Mouse (Mus musculus) gastrocnemius, postnatal 4 days (tissue): ENCODE data around the gene Wdr13. TPM values are rescaled to one million over a fixed set of nuclear protein-coding genes. Genes with fewer than 3 reads are reported as not detected.
"Not testable (repeated sequence)": the region's sequence is repeated elsewhere in the genome, so short reads cannot be mapped to it uniquely, and the experiment has no call there.

Experiments
- DNase-seq, 2 experiments: peaks; one replicate each; pipeline ENCODE4 v3.0.0; 2021 to 2022; ENCODE audit warnings: low spot score in 2 of 2, mixed read lengths in 2 of 2
- total RNA-seq, 2 experiments: library from RNA; stranded (reverse); gene quantifications; 2 replicates each; pipeline ENCODE4 v1.2.3; 2021

Wdr13 gene
- total RNA-seq, 2 experiments from 2014 or later, result 29.5 to 34.2 TPM

- no peak for DNase-seq
Measured at GRCm38 (mm10) chrX:8115275-8115674, 17.4 kb downstream of the Wdr13 start.

- DNase-seq, result no peak
Measured at GRCm38 (mm10) chrX:8105019-8105418, 27.7 kb downstream of the Wdr13 start.

- DNase-seq, result no peak
Measured at GRCm38 (mm10) chrX:8102213-8102668, 30.5 kb downstream of the Wdr13 start.

GRCm38 (mm10) chrX:8101017-8101416 is 31.7 kb downstream of the Wdr13 start:
- no peak for DNase-seq

DNA sequence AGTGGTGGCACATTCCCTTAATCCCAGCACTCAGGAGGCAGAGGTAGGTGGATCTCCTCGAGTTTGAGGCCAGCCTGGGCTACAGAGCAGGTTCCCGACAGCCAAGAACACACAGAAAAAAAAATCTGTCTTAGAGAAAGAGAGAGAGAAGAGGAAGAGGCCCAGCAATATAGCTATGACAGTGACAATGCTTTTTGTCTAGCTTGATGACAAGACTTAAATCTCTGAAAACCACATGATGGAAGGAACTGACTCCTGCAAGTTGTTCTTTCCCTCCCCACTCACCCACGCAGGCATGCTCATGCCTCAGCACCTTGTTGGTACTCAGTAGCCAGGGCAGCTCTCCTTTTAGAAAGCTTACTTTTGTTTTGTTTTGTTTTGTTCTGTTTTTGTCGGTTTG is 33.3 kb downstream of the Wdr13 start:
- no peak for DNase-seq

DNA sequence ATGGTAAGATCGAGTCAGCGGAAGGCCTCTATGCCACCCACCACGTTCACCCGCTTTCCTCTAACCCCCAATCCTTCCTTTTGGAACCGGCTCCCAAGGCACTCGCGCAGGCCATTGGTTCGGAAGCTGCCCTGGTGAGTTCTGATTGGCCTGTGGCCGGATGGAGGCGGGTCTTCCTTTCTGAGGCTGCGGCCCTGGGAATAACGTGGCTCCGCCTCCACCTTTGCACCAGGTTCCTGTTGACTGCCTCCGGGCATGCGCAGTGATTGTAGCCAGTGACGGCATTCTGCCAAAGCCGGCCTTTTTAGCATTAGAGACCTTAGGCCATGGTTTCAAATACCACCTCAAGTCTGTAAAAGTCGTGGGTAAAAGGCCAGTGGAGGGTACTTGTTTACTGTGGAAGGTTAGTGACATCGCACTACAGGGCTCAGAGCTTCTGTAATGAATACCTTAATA is 35.9 kb downstream of the Wdr13 start:
- DNase-seq, result peak; percentile 81 to 93

- peak; percentile 63 to 66 for DNase-seq
Measured at GRCm38 (mm10) chrX:8096068-8096786, 36.5 kb downstream of the Wdr13 start.

DNA sequence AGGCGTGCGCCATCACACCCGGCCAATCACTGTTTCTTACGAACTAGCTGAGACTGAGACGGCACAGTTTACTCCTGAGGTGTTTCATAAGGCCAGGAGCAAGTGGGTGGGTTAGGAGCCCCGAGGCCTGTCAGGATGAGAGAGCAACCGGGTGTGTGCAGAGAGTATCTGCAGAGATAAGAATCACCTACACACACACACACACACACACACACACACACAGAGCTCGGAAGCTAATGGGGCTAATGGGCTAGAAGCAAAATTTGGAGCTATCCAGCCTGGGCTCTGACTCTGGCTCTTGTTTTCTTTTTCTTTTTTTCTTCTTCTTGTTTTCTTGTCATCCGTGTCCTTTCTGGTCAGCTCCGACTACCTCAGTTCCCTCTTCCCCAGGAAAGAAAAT is 37.1 kb downstream of the Wdr13 start:
- no peak for DNase-seq

DNA sequence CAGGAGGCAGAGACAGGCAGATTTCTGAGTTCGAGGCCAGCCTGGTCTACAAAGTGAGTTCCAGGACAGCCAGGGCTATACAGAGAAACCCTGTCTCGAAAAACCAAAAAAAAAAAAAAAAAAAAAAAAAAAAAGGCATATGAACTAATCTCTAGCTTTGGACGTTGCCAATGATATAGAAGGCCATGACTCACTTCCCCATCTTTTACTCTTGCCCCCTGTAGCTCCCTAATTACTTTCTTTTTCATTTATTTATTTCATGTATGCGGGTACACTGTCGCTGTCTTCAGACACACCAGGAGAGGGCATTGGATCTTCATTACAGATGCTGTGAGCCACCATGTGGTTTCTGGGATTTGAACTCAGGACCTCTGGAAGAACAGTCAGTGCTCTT is 41.7 kb downstream of the Wdr13 start:
- not testable (repeated sequence) for DNase-seq

DNA sequence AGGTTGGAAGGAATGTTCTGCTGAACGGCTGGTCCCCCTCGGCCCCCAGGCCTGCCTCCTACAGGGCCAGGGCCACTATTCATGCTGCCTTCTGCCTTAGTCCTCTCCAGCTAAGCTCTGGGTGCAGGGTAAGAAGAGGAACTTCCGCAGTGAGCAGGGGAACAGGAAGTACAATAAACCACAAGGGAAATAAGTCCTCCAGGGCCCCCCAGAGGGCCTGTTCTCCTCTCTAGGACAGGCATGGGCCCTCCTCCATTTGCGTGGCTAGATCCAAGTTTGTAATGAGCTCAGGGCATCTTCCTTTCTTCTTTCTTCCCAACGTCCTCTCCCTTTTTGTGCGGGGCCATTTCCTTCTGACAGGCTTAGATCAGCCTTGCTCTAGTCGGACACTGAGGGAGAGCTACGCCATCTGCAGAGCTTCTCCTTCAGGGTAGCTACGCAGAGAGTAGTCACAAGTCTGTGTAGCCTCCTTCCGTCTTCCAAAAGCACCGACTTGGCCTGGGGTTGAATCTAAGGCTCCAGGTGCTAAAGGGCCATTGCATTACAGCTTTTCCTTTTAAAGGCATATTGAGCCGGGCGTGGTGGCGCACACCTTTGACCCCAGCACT is 42.2 kb downstream of the Wdr13 start, which contains the start of gene Was:
Gene Was, minus strand, starts transcription at position 153 of the 608 bp plus-strand sequence.
- no peak for DNase-seq

DNA sequence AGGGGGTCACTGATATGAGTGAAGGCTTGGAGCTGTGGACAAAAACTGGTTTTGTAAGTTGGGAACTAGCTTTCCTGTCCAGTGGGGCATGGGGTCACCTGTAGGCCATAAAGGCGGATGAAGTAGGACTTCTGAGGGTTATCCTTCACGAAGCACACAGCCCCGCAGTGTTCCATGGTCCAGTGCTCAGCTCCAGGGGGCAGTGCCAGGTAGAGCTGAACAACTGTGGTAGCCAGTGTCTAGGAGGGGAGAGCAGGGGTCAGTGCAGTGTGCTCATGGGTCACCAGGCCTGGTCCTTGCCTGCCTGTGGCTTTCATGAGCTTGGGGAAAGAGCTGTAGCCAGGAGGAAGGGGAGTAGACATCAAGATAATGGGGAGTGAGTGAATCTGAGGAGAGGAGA is 42.9 kb downstream of the Wdr13 start:
- DNase-seq, result no peak

DNA sequence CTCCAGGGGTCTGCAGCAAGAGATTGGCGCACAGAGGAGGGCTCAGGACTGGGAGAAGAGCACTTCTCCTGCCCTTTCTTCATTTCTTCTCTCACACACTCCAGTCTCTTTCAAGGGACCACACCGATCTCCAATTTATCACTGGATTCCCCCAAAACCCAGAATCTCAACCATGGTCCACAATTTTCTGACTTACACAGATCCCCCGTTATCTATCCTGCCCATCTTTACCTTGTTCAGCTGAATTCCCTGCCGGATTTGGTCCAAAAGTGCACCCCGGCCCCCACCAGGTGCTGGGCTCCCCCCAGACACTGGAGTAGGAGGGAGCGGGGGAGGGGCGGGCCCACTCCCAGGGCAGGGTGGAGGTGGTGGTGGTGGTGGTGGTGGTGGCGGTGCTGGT is 47.1 kb downstream of the Wdr13 start:
- DNase-seq, result no peak

DNA sequence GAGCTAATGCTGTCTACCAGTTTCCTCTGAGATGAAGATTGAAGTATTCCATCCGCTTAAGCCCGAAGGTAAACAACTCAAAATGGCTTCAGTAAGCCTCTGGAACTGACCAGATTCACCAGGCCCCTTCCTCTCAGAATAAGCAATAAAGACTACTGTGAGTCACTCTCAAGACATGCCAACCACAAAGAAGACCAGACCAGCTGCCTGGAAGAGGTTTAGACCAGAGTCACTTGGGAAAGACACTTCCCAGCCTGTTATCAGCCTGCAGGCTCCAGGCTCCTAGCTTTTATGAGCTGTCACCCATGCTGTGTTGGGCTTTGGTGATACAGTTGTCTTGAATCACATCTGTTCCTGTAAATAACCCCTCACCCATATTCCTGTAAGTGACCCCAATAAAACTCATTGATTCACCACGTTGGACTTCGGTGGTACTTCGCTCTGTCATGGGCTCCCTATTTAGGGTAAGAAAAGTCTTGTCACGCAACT is 47.9 kb downstream of the Wdr13 start:
- no peak for DNase-seq

DNA sequence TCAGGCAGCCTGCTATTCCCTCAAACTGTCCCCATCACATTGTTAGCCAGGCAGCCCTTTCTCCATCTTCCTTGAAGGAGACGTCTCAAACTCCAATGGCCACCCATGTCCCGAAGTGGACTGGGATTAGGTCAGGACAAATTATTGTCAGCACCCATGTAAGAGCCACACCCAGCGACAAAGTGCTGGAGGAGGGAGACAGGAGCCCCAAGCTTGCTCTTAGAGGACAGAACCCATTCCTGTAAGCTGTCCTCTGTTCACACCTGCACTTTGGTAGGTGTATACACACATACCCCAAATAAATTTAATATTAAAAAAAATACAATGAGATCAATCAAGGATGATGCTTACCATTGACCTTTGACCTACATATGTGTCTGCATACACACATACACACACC is 57.6 kb downstream of the Wdr13 start:
- DNase-seq, result no peak

- peak; percentile 78 to 88 for DNase-seq
Measured at GRCm38 (mm10) chrX:8074430-8075014, 58.2 kb downstream of the Wdr13 start, which contains the start of gene Suv39h1. Suv39h1 (minus strand) TSS chrX:8074760.

DNA sequence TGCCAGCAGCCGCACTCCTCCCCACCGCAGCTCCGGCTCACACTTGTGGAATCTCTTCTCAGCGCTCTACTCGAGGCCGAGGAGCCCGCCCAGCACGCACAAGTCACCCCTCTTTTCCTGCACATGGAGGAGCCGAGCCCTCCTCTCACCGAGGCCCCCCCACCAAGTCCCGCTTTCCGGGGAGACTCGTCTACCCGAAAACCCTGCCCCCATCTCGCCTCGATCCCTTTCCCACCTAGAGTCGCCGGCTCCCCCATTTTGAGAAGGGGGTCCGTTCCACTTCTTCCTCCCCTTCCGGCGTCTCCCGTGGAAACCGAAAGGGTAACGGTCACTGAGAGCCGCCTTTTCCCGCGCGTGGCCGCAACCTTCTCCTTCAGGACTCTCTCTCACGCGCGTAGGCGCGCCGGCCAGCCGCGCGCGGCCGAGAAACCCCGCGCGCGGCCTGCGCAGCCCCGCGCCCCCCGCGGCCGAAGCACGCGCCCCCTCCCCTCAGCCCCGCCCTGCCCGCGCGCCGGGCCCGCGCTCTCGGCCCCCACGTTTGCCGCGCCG is 58.7 kb downstream of the Wdr13 start:
- DNase-seq, result peak in 1 of 2 experiments; percentile 18

Other genes starting within 250 kb of the Wdr13 start
- 10 to 100 TPM; 17.0 to 21.2 TPM for gene Slc35a2, start 248.9 kb downstream of the Wdr13 start, total RNA-seq
- gene Pqbp1, start 233.6 kb downstream of the Wdr13 start, total RNA-seq, result 10 to 100 TPM; 39.3 to 51.3 TPM
- gene Timm17b, start 233.5 kb downstream of the Wdr13 start, total RNA-seq, result 10 to 100 TPM; 61.6 to 63.1 TPM
- gene Gm10491, start 225.1 kb downstream of the Wdr13 start, total RNA-seq, result not detected
- not detected for gene Gm10490, start 223.3 kb downstream of the Wdr13 start, total RNA-seq
- under 1 TPM; 0.12 to 0.13 TPM for gene Pcsk1n, start 213.1 kb downstream of the Wdr13 start, total RNA-seq
- gene Eras, start 204.3 kb downstream of the Wdr13 start, total RNA-seq, result not detected
- 10 to 100 TPM; 11.0 to 13.1 TPM for gene Hdac6, start 185.0 kb downstream of the Wdr13 start, total RNA-seq
- under 1 TPM; 0.27 to 0.54 TPM for gene Gata1, start 154.8 kb downstream of the Wdr13 start, total RNA-seq
- not detected for gene Glod5, start 114.4 kb downstream of the Wdr13 start, total RNA-seq
- 10 to 100 TPM; 14.7 to 14.9 TPM for gene Suv39h1, start 58.1 kb downstream of the Wdr13 start, total RNA-seq
- 1 to 10 TPM; 2.8 TPM for gene Was, start 42.4 kb downstream of the Wdr13 start, total RNA-seq
- 100 to 1,000 TPM; 359 to 459 TPM for gene Rbm3, start 13.0 kb upstream of the Wdr13 start, total RNA-seq
- gene Tbc1d25, start 43.3 kb upstream of the Wdr13 start, total RNA-seq, result 1 to 10 TPM; 4.6 to 6.1 TPM
- gene Ebp, start 60.6 kb upstream of the Wdr13 start, total RNA-seq, result 10 to 100 TPM; 22.3 to 24.1 TPM
- gene Porcn, start 73.6 kb upstream of the Wdr13 start, total RNA-seq, result 1 to 10 TPM; 4.2 to 5.4 TPM
- gene Ftsj1, start 119.5 kb upstream of the Wdr13 start, total RNA-seq, result 10 to 100 TPM; 13.4 to 14.8 TPM
- gene Slc38a5, start 138.2 kb upstream of the Wdr13 start, total RNA-seq, result under 1 TPM in 1 of 2 experiments, not detected in 1; 0.36 TPM
- gene Ssxb10, start 194.5 kb upstream of the Wdr13 start, total RNA-seq, result not detected
- gene Ssxb9, start 234.1 kb upstream of the Wdr13 start, total RNA-seq, result not detected